Mouse (Mus musculus) cerebellum, adult 2 months (tissue): ENCODE data around the gene Med27.

ENCODE experiments used
- CTCF ChIP-seq: fragments of 200-500 bp; IDR thresholded peaks from 2 replicates; pipeline ENCODE4 v1.5.1; 2011; ENCODE audit warnings: low read depth, mild to moderate bottlenecking, control low read depth, low read length, moderate library complexity, borderline replicate concordance; ENCODE audit not compliant: insufficient read depth
- POLR2A ChIP-seq: fragments of 200-500 bp; IDR thresholded peaks from 2 replicates; pipeline ENCODE4 v1.6.1; 2011; ENCODE audit warnings: low read length, control low read depth, borderline replicate concordance; ENCODE audit not compliant: insufficient read depth

GRCm38 (mm10) chr2:29372176-29372575 lies 25.6 kb downstream of the Med27 start:
- no peak for TF ChIP-seq CTCF
- TF ChIP-seq POLR2A: no peak
